Mouse (Mus musculus): ENCODE results near the gene P2ry13.

Gene P2ry13

DNA sequence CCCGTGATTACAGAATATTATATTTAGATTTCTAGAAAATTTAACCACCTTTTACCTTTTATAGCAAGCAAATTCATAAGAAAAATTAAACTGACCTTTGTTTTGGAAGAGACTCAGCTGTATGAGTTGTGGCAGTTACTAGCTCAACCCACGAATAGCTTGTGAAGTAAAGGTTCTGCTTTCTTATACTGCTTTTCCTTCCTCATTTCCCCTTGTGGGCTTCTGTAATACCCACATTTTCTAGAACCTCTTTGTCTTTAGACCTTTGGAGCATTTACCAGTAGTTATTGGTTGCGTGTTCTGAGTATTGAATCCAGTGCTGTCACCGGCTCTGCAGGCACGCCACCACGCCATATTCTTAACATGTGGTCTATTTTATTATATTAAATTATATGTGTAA is at the start of gene P2ry13:
P2ry13 (minus strand) TSS at position 156 of the 400 bp plus-strand sequence.
- no peak for DNase-seq (ENCODE audit: low read depth, low spot score)

GRCm38 (mm10) chr3:59257740-59258664 is 47.3 kb upstream of the P2ry13 start:
- no peak for DNase-seq (ENCODE audit: low read depth, low spot score)

DNA sequence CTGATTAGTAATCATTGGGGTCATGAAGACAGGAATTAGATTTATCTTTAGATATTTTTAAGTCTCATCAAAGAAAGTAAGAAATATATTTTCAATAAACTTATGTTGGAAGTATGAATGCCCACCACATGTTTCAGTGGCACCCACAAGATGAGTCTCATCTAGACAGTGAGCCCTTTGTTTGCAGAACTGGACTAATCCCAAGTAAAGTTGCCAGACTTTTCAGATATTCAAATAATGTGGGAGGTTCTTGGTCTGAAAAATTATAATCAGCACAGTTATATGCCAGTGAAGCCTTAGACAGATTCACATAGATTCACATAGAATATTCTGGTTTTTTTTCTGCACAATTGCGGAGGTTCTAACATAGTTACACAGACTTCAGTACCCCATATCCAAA is 39.8 kb upstream of the P2ry13 start:
- no peak for DNase-seq (ENCODE audit: low read depth, low spot score)

DNA sequence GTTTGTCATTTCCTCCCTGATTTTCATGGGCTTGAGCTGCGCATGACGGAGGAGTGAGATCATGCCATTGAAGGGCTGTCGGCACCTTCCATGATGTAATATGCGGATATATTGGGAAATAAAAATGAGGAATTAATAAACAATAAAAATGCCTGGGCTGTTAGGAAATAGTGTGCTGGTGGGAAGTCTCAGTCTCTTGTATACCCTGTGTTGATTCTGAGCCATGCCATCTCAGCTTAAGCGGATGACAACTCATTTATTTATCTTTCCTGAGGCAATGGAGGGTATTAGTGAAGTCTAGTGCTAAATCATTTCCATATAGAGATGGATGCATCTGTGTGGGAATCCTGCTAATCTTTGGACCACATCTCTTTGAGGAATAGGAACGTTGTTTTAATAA is 37.3 kb upstream of the P2ry13 start:
- DNase-seq (ENCODE audit: low read depth, low spot score), result no peak

DNA sequence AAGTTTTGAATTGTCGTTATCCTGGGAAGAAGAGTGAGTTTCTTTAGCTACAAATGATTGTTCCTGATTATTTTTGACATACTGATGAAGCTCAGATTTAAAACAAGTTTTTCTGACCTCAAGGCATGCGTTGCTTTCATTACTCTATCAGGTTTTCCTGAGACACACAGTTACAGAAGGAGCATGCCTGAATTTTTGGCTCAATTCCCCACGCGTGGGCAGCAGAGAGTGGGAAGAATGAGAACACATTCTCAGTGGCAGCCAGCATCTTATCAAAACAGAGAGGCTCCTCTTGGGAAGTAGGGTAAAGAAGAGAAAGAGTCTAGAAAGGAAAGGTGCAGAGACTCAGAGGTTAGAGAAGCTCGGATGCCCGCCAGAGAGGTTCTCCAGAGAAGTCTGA is 32.7 kb upstream of the P2ry13 start:
- no peak for DNase-seq (ENCODE audit: low read depth, low spot score)

- DNase-seq (ENCODE audit: low read depth, low spot score), result no peak
Measured at GRCm38 (mm10) chr3:59234878-59235277, 24.2 kb upstream of the P2ry13 start.

DNA sequence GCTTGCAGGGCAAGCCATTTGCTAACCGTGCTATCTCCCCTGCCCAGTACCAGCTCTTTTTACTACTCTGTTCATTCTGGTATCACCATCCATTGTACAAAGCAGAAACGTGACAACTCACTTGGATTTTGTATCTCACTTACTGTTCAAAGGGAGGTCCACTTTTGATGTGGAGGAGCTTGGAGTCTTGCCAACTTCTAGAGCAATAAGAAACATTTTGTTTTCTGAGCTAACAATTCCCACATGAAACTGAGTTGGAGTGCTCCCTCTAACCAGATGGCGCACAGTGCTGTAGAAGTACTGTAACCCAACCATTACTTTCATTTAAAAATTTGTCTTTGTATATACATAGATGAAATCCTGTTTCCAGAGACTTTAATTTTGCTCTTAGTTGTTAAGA is 20.2 kb upstream of the P2ry13 start:
- DNase-seq (ENCODE audit: low read depth, low spot score), result no peak

DNA sequence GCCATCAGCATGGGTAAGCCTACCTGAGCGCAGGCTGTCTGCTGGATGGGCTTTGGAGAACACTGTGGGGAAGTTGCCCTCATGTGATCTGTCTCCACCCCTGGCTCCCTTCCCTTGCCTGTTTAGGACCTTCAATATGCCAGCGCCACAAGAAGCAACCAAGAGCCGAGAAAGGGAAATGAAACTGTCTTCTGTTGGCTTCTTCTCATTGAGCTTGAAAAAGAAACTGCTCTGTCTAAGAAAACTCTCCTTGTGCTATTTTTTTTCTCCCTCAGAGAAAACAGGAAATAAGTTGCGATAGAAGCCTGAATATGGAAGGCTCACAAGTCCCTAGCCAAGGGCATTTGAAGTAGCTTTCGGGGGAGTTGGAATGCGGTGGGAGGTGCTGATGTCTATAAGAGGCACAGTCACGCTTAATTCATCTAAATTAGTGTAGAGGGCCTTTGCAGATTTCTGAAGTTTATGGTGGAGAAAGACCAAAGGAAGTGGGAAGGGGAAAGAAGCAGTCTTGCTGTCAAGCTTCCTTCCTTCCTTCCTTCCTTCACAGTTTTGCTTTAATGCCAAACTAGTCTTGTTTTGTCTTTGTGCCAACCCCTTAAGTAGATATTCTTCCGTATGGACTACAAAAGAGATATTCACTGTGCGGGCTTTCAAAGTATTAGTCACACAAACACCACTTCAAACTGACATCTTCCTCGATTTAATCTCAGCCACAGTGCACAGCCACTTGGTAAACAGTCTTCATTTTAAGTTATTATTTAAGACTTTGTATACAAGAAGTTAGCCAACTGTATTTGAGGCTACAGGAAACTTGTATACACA is 18.3 kb upstream of the P2ry13 start:
- peak; percentile 44 for DNase-seq (ENCODE audit: low read depth, low spot score)

DNA sequence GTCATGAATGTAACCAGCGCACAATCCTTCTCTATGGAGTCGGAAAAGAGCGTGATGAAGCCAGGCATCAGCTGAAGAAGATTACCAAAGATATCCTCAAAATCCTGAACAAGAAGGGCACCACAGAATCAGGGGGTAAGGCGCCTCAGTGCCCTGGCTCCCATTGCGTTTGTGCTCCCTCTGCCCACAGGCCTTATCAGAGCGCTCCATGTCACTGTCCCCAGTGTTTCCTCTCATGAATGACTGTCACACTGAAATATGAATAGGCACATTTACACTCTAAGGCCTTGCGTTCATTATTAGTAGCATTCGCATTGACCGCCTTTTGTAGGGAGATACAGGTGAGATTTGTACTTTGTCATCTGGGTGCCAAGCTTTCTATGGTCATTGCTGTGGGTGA is 17.0 kb upstream of the P2ry13 start:
- DNase-seq (ENCODE audit: low read depth, low spot score), result no peak

GRCm38 (mm10) chr3:59225411-59225810 is 14.7 kb upstream of the P2ry13 start:
- DNase-seq (ENCODE audit: low read depth, low spot score), result no peak

DNA sequence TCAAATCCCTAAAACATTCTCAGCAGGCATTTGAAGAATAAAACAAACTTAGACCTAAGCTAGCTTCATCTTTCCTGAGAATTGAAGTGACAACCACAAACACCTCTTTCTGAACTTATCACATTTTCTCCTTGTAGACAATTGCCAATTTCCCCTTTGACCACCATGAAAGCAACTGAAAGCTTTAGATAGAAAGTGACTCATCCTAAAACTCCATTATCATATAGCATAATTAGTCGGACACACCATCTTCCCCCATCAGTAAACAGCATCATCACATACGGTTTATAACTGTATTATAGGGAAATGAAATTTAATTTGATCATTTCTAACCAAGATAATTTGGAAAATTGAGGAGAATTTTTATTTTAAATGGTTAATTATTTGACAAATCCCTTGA is 11.6 kb upstream of the P2ry13 start:
- no peak for DNase-seq (ENCODE audit: low read depth, low spot score)

GRCm38 (mm10) chr3:59219326-59219725 is 8.6 kb upstream of the P2ry13 start:
- no peak for DNase-seq (ENCODE audit: low read depth, low spot score)

DNA sequence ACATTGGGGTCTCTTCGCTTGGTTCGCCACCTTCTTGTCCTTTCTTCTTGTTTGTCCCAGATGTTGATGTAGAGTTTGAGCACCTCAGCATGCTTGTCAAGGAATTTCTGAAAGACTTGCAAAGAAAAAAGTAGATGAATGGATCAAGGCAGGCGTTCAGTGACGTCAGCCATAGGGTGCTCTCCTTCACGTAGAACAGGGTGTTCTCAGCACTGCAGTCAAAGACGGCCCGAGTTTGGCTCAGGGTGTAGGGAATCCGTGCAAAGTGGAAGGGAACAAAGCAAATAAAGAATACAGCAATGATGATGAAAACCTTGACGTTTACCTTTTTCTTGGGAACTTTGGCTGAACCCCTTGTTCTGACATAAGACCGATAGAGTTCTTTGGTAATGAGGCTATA is 6.5 kb upstream of the P2ry13 start:
- DNase-seq (ENCODE audit: low read depth, low spot score), result no peak

DNA sequence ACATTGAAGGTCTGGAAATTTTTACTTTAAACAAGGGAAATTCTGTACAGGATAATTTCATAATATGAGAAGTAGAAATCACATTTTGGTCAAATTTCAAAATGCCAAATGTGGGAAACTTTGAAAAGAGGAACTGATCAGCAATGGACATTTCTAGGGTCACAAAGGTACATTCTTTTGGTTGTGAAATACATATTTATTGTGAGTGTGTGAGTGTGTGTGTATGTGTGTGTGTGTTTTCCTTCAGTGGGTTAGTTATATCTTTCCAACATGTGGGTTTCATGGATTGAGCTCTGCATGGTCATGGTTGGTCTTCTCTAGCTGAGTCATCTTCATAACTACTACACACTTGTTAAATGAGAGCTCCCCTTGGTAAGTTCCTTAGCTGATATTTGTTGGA is 1.7 kb upstream of the P2ry13 start:
- no peak for DNase-seq (ENCODE audit: low read depth, low spot score)

GRCm38 (mm10) chr3:59211784-59212183 is 1.1 kb upstream of the P2ry13 start:
- no peak for DNase-seq (ENCODE audit: low read depth, low spot score)

DNA sequence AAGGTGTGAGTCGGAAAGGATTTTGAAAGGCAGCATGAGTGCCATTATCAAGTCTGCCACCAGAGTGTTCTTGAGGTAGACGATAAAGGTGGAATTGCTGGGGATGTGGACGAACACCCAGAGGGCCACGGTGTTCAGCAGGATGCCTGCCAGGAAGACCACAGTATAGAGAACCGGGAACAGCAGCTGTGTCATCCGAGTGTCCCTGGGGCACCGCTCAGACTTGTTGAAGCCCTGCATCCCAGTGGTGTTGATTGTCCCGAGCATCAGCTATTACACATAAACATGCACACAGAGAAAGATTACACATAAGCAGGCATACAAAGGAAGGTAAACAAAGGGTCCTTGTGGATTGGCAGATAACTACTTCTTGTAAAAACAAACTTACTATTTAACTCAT is 593 bp downstream of the P2ry13 start:
- DNase-seq (ENCODE audit: low read depth, low spot score), result no peak

GRCm38 (mm10) chr3:59208650-59209548 is 1.8 kb downstream of the P2ry13 start:
- peak; percentile 79 for DNase-seq (ENCODE audit: low read depth, low spot score)

GRCm38 (mm10) chr3:59205941-59206340 is 4.7 kb downstream of the P2ry13 start:
- no peak for DNase-seq (ENCODE audit: low read depth, low spot score)

- DNase-seq (ENCODE audit: low read depth, low spot score), result no peak
Measured at GRCm38 (mm10) chr3:59204719-59205503, 5.8 kb downstream of the P2ry13 start.

DNA sequence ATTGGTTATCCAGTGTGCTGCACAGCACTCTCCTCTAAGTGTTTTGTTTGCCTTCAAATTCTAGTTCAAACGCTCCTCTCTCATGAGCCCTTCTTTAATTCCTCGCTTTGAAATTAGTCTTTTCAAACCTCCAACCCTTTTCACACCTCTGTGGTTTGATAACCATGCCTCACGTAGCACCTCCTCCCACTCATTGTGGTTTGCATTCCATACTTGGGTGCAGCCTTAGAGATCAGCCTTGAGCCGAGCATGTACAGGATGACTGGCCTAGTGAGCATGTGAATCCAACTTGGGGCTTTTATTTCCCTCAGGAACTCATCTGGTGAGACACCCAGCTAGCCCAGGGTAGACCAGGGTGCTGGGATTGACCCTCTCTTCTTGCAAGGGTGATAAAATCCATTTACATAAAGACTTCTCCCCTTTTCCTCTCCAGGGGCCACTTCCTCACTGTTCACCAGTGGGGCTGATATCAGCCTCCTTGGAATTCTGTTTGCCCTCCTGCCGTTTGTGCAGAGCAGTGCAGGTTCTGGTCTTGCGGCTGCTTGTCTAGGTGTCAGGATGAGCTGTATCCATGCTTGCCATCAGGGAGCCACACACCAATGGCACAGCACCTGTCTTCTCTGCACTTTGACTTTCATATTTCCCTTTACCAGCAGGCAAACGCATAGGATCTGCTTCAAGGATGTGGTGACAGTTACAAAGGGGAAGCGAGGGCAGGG is 6.7 kb downstream of the P2ry13 start:
- DNase-seq (ENCODE audit: low read depth, low spot score), result no peak
